In the genomic region with DNA sequence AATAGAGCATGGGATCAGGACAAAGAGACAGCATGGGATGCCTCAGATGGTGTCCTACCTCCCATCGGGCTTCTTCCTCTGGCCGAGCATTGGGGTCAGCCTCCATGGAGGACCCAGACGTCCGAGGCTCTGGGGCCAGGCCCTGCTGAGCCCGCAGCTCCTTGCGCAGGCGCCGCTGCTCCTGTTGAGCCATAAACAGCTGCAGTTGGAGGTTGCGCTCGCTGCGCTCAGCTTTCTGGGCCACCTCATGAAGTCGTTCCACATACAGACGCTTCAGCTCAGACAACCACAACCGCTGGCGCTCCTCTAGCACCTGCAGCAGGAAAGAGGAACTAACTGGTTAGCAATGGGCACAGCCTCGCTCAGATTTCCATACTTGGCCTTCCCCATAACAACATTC, we compare ENCODE assay signal across 11 mouse cellular contexts. TPM values are rescaled to one million over a fixed set of nuclear protein-coding genes. Genes with fewer than 3 reads are reported as not detected.
DNase-seq lines count a peak whose midpoint lies in the region; ATAC-seq lines count a peak whose summit lies in the region.
"Had no signal": no experiment of that assay in that cellular context is flagged by ENCODE, and none has a peak within 500 bp of the region (broad histone marks: within the 10 kb centered on the region; RNA-seq: fewer than 3 reads in every experiment).

No protein-coding gene starts in this region.

- no peak overlapping the region for H3K27ac ChIP-seq in heart, embryonic 12.5 days (ENCODE audit: poor library complexity, severe bottlenecking)
- H3K27ac ChIP-seq in kidney, embryonic 15.5 days, result no peak overlapping the region
- H3K27ac ChIP-seq: midbrain, embryonic 10.5 days had no signal

- H3K9me3 ChIP-seq in heart, embryonic 12.5 days (replicated peaks), result no peaks in the 10 kb centered on the region
- no peaks in the 10 kb centered on the region for H3K9me3 ChIP-seq in kidney, embryonic 15.5 days (replicated peaks)
- H3K9me3 ChIP-seq: midbrain, embryonic 10.5 days had no signal

- no peak overlapping the region for H3K9ac ChIP-seq in heart, embryonic 12.5 days
- no peak overlapping the region for H3K9ac ChIP-seq in kidney, embryonic 15.5 days

- 68% methylated on average over 16 of the region's 16 CpGs for WGBS in heart, embryonic 12.5 days
- whole genome bisulfite sequencing in kidney, embryonic 15.5 days, result 77% methylated on average over 16 of the region's 16 CpGs

- peaks cover 33% of the 10 kb centered on the region for H3K4me1 ChIP-seq in heart, embryonic 12.5 days (replicated peaks)
- peaks cover 43% of the 10 kb centered on the region for H3K4me1 ChIP-seq in kidney, embryonic 15.5 days

- no peak for DNase-seq in heart, adult 11 months
- DNase-seq in 416B (ENCODE audit: low read depth), result peak; percentile 54
- DNase-seq in brain, adult 2 months (ENCODE audit: low read depth, low spot score), result peak; percentile 23
- no peak for DNase-seq in embryo, embryonic 11 days
- no peak for DNase-seq in gastrocnemius, postnatal 10 days
- DNase-seq: heart, postnatal 10 days; retina, postnatal 1 day had no signal

- peaks cover 21% of the 10 kb centered on the region for H3K36me3 ChIP-seq in heart, embryonic 12.5 days
- H3K36me3 ChIP-seq in kidney, embryonic 15.5 days, result peaks cover 40% of the 10 kb centered on the region

- peaks cover 16% of the 10 kb centered on the region; the same call in 1 of the 2 replicates for H3K27me3 ChIP-seq in heart, embryonic 12.5 days (replicated peaks)
- no peaks in the 10 kb centered on the region for H3K27me3 ChIP-seq in kidney, embryonic 15.5 days

- ATAC-seq in heart, embryonic 12.5 days (ENCODE audit: insufficient number of reproducible peaks, low FRiP score), result no peak
- ATAC-seq in neutrophil, adult 5-6 weeks (ENCODE audit: extremely low read depth, insufficient number of reproducible peaks, low FRiP score, poor library complexity, severe bottlenecking), result peak; percentile 87
- ATAC-seq in kidney, embryonic 15.5 days (replicated peaks; ENCODE audit: low FRiP score), result no peak

- 0 out of 2 replicates have a peak overlapping the region, but pooled peaks have one; percentile 2 for H3K4me3 ChIP-seq in heart, embryonic 12.5 days
- H3K4me3 ChIP-seq in kidney, embryonic 15.5 days (replicated peaks), result no peak overlapping the region
- H3K4me3 ChIP-seq: midbrain, embryonic 10.5 days had no signal

- peak overlapping the region; percentile 10 for H3K4me2 ChIP-seq in heart, embryonic 12.5 days
- H3K4me2 ChIP-seq in kidney, embryonic 15.5 days, result no peak overlapping the region

RNA-seq across cellular contexts. Expression of a gene that starts 6.4 kb away (rescaled TPM):
- polyA plus RNA-seq in heart, embryonic 12.5 days (2016; fragmentation: Nextera tagmentation; extraction: Ambion mirVana), result 7.8 and 8.4 TPM in 2 replicates
- 12.3 and 12.5 TPM in 2 replicates for total RNA-seq in neutrophil, adult 5-6 weeks (2017)
- polyA plus RNA-seq in kidney, embryonic 15.5 days (2015; fragmentation: Nextera tagmentation; extraction: Ambion mirVana), result 27.8 and 32.1 TPM in 2 replicates
- total RNA-seq in gastrocnemius, postnatal 10 days (2021), result 10 to 100 TPM; 12.2 to 15.7 TPM

RNA-seq across cellular contexts. Expression of a gene that starts 6.5 kb away (rescaled TPM):
- 0.77 and 1.0 TPM in 2 replicates for polyA plus RNA-seq in heart, embryonic 12.5 days (2016; fragmentation: Nextera tagmentation; extraction: Ambion mirVana)
- total RNA-seq in neutrophil, adult 5-6 weeks (2017), result 1.4 and 2.7 TPM in 2 replicates
- polyA plus RNA-seq in kidney, embryonic 15.5 days (2015; fragmentation: Nextera tagmentation; extraction: Ambion mirVana), result 3.4 and 3.8 TPM in 2 replicates
- total RNA-seq in gastrocnemius, postnatal 10 days (2021), result 1 to 10 TPM in 1 of 2 experiments, under 1 TPM in 1; 0.52 to 1.1 TPM

RNA-seq across cellular contexts. Expression of a gene that starts 8.5 kb away (rescaled TPM):
- polyA plus RNA-seq in heart, embryonic 12.5 days (2016; fragmentation: Nextera tagmentation; extraction: Ambion mirVana), result 27.9 and 28.5 TPM in 2 replicates
- 28.7 and 31.8 TPM in 2 replicates for total RNA-seq in neutrophil, adult 5-6 weeks (2017)
- polyA plus RNA-seq in kidney, embryonic 15.5 days (2015; fragmentation: Nextera tagmentation; extraction: Ambion mirVana), result 43.1 and 44.0 TPM in 2 replicates
- total RNA-seq in gastrocnemius, postnatal 10 days (2021), result 10 to 100 TPM; 16.2 to 17.9 TPM

RNA-seq across cellular contexts. Expression of a gene that starts 24.7 kb away (rescaled TPM):
- 89.6 and 91.9 TPM in 2 replicates for polyA plus RNA-seq in heart, embryonic 12.5 days (2016; fragmentation: Nextera tagmentation; extraction: Ambion mirVana)
- 18.5 and 18.8 TPM in 2 replicates for total RNA-seq in neutrophil, adult 5-6 weeks (2017)
- polyA plus RNA-seq in kidney, embryonic 15.5 days (2015; fragmentation: Nextera tagmentation; extraction: Ambion mirVana), result 163 and 169 TPM in 2 replicates
- 10 to 100 TPM; 37.4 to 39.1 TPM for total RNA-seq in gastrocnemius, postnatal 10 days (2021)

RNA-seq across cellular contexts. Expression of a gene that starts 37.6 kb away (rescaled TPM):
- polyA plus RNA-seq in heart, embryonic 12.5 days (2016; fragmentation: Nextera tagmentation; extraction: Ambion mirVana), result 428 and 457 TPM in 2 replicates
- 203 and 213 TPM in 2 replicates for total RNA-seq in neutrophil, adult 5-6 weeks (2017)
- polyA plus RNA-seq in kidney, embryonic 15.5 days (2015; fragmentation: Nextera tagmentation; extraction: Ambion mirVana), result 443 and 447 TPM in 2 replicates
- 100 to 1,000 TPM; 180 to 186 TPM for total RNA-seq in gastrocnemius, postnatal 10 days (2021)

Comparison
In these comparisons a context has a peak if more than half of its experiments do, and no peak if none do; other contexts are left out.
1. DNase-seq: peak in 416B (single experiment) and brain, adult 2 months (single experiment); none in heart, adult 11 months (single experiment), embryo, embryonic 11 days (single experiment) and gastrocnemius, postnatal 10 days (single experiment).